Mouse (Mus musculus) CH12.LX (cell line): ENCODE data around the gene Gm14226. TPM values are rescaled to one million over a fixed set of nuclear protein-coding genes. Genes with fewer than 3 reads are reported as not detected.

Source experiments
- DNase-seq: peaks from one replicate; pipeline ENCODE4 v3.0.0-alpha.2; 2013; ENCODE audit errors: extremely low read depth
- H3K27ac ChIP-seq: 2 replicates; pipeline ENCODE4 v1.5.1; 2012; ENCODE audit warnings: low read depth, mild to moderate bottlenecking, control low read depth, moderate library complexity; ENCODE audit not compliant: insufficient read depth
- H3K27me3 ChIP-seq: replicated peaks from 2 replicates; pipeline ENCODE3; 2012; ENCODE audit warnings: inconsistent platforms
- H3K36me3 ChIP-seq, 2 experiments: replicated peaks in 1 of 2; 2 replicates each; pipeline versions ENCODE3 to v1.6.1; 2012; ENCODE audit warnings: inconsistent platforms in 1 of 2, low read length in 1 of 2, mild to moderate bottlenecking in 1 of 2, mixed read lengths in 1 of 2, moderate library complexity in 1 of 2; ENCODE audit not compliant: control insufficient read depth in 1 of 2, insufficient read depth in 1 of 2
- H3K4me1 ChIP-seq, 2 experiments: 2 replicates each; pipeline ENCODE4 v1.6.1; 2012; ENCODE audit warnings: inconsistent platforms in 1 of 2, moderate library complexity in 1 of 2; ENCODE audit not compliant: insufficient read depth in 2 of 2, control insufficient read depth in 1 of 2
- H3K4me2 ChIP-seq: 2 replicates; pipeline ENCODE4 v1.6.1; 2012; ENCODE audit warnings: low read depth, mild to moderate bottlenecking, control low read depth; ENCODE audit not compliant: poor library complexity, insufficient read depth, severe bottlenecking
- H3K4me3 ChIP-seq, 3 experiments: fragments of 150-350 bp in 1 of 3; sonication (generic) in 1 of 3; replicated peaks in 1 of 3; 2 replicates each; pipeline versions ENCODE3 to v1.5.1; 2011 to 2012; ENCODE audit warnings: low read depth in 2 of 3, low read length in 2 of 3, mild to moderate bottlenecking in 2 of 3, moderate library complexity in 2 of 3, control low read depth in 1 of 3, improper control_type of control experiment in 1 of 3, inconsistent platforms in 1 of 3, mixed read lengths in 1 of 3; ENCODE audit not compliant: poor library complexity in 1 of 3
- H3K79me2 ChIP-seq: replicated peaks from 2 replicates; pipeline ENCODE4 v1.6.1; 2012; ENCODE audit warnings: mild to moderate bottlenecking, moderate library complexity; ENCODE audit not compliant: control insufficient read depth, poor library complexity, insufficient read depth, severe bottlenecking; ENCODE audit errors: extremely low read depth
- H3K9ac ChIP-seq: 2 replicates; pipeline ENCODE4 v1.6.1; 2012; ENCODE audit warnings: low read depth, mild to moderate bottlenecking, control low read depth, moderate library complexity; ENCODE audit not compliant: insufficient read depth
- H3K9me3 ChIP-seq: replicated peaks from 2 replicates; pipeline ENCODE3; 2012; ENCODE audit warnings: low read length, inconsistent platforms, mixed read lengths
- CHD1 ChIP-seq: IDR thresholded peaks from 2 replicates; pipeline ENCODE4 v1.6.1; 2012; ENCODE audit warnings: low read depth, low read length, improper control_type of control experiment, inconsistent platforms
- CHD2 ChIP-seq: IDR thresholded peaks from 2 replicates; pipeline ENCODE4 v1.6.1; 2011; ENCODE audit warnings: low read length, improper control_type of control experiment
- E2F4 ChIP-seq: IDR thresholded peaks from 2 replicates; pipeline ENCODE4 v1.6.1; 2011; ENCODE audit warnings: low read depth, low read length, improper control_type of control experiment; ENCODE audit not compliant: insufficient replicate concordance
- ELF1 ChIP-seq: IDR thresholded peaks from 2 replicates; pipeline ENCODE4 v1.6.1; 2014; ENCODE audit warnings: low read depth, mild to moderate bottlenecking, inconsistent platforms, low read length, improper control_type of control experiment
- ETS1 ChIP-seq: conservative IDR thresholded peaks from 2 replicates; pipeline ENCODE4 v1.6.1; 2012; ENCODE audit warnings: low read depth, mild to moderate bottlenecking, inconsistent platforms, low read length, improper control_type of control experiment, moderate library complexity
- HCFC1 ChIP-seq: IDR thresholded peaks from 2 replicates; pipeline ENCODE4 v1.6.1; 2012; ENCODE audit warnings: low read depth, mild to moderate bottlenecking, inconsistent platforms, low read length, improper control_type of control experiment
- JUN ChIP-seq: IDR thresholded peaks from 2 replicates; pipeline ENCODE4 v1.6.1; 2011; ENCODE audit warnings: low read depth, mild to moderate bottlenecking, low read length, improper control_type of control experiment, moderate library complexity; ENCODE audit not compliant: insufficient read depth
- JUND ChIP-seq: conservative IDR thresholded peaks from 2 replicates; pipeline ENCODE4 v1.6.1; 2011; ENCODE audit warnings: low read depth, low read length, improper control_type of control experiment
- MAFK ChIP-seq: IDR thresholded peaks from 2 replicates; pipeline ENCODE4 v1.6.1; 2011; ENCODE audit warnings: low read length, improper control_type of control experiment; ENCODE audit not compliant: insufficient replicate concordance
- MXI1 ChIP-seq: IDR thresholded peaks from 2 replicates; pipeline ENCODE4 v1.6.1; 2011; ENCODE audit warnings: mild to moderate bottlenecking, low read depth, low read length, improper control_type of control experiment
- MYC ChIP-seq: IDR thresholded peaks from 2 replicates; pipeline ENCODE4 v1.6.1; 2011; ENCODE audit warnings: low read depth, mild to moderate bottlenecking, improper control_type of control experiment, low read length
- PAX5 ChIP-seq: IDR thresholded peaks from 2 replicates; pipeline ENCODE4 v1.6.1; 2012; ENCODE audit warnings: low read length, inconsistent platforms, mixed read lengths
- POLR2AphosphoS2 ChIP-seq: IDR thresholded peaks from 2 replicates; pipeline ENCODE4 v1.6.1; 2011; ENCODE audit warnings: low read depth, low read length, improper control_type of control experiment
- SMC3 ChIP-seq: IDR thresholded peaks from 2 replicates; pipeline ENCODE4 v1.6.1; 2011; ENCODE audit warnings: low read depth, low read length, improper control_type of control experiment
- TBP ChIP-seq: conservative IDR thresholded peaks from 2 replicates; pipeline ENCODE4 v1.6.1; 2011; ENCODE audit warnings: low read depth, low read length, improper control_type of control experiment
- UBTF ChIP-seq: IDR thresholded peaks from 2 replicates; pipeline ENCODE4 v1.6.1; 2012; ENCODE audit warnings: low read depth, mild to moderate bottlenecking, inconsistent platforms, low read length, improper control_type of control experiment, moderate library complexity
- USF2 ChIP-seq: conservative IDR thresholded peaks from 2 replicates; pipeline ENCODE4 v1.6.1; 2011; ENCODE audit warnings: low read depth, low read length, improper control_type of control experiment
- ZC3H11A ChIP-seq: IDR thresholded peaks from 2 replicates; pipeline ENCODE4 v1.6.1; 2012; ENCODE audit warnings: low read depth, mild to moderate bottlenecking, inconsistent platforms, low read length, improper control_type of control experiment
- ZMIZ1 ChIP-seq: IDR thresholded peaks from 2 replicates; pipeline ENCODE4 v1.6.1; 2012; ENCODE audit warnings: low read depth, mild to moderate bottlenecking, inconsistent platforms, low read length, improper control_type of control experiment
- ZNF384 ChIP-seq: IDR thresholded peaks from 2 replicates; pipeline ENCODE4 v1.6.1; 2012; ENCODE audit warnings: low read depth, low read length, improper control_type of control experiment, inconsistent platforms
- dilution Hi-C: fragments of 300-500 bp; cut with MboI; formaldehyde crosslinking; loops from 2 replicates; pipeline ENCODE4 v1.14.3; 2020; ENCODE audit warnings: low sequenced_read_pairs; ENCODE audit not compliant: extremely low pct_unique_long_range_greater_than_20kb, extremely low pct_ligation_motif_present
- in situ Hi-C: fragments of 300-500 bp; cut with MboI; formaldehyde crosslinking; loops from 3 replicates; pipeline ENCODE4 v1.14.3; 2019; ENCODE audit warnings: low sequenced_read_pairs, low pct_ligation_motif_present, low pct_unique_long_range_greater_than_20kb, mixed read lengths
- polyA plus RNA-seq: library from polyadenylated mRNA; unstranded; fragments of >175 nt; gene quantifications from 2 replicates; pipeline ENCODE4 v1.2.1, GENCODE M21; 2012; ENCODE audit warnings: low read depth; ENCODE audit not compliant: insufficient read length
- total RNA-seq, 2 experiments: library from RNA; depleted of rRNA; stranded (reverse); fragments of 300-350 nt in 1 of 2; fragments of >200 nt in 1 of 2; gene quantifications; 2 replicates each; pipeline ENCODE4 v1.2.3; 2012 to 2014

Gm14226 gene
- total and polyA plus RNA-seq, 3 experiments: not detected

DNA sequence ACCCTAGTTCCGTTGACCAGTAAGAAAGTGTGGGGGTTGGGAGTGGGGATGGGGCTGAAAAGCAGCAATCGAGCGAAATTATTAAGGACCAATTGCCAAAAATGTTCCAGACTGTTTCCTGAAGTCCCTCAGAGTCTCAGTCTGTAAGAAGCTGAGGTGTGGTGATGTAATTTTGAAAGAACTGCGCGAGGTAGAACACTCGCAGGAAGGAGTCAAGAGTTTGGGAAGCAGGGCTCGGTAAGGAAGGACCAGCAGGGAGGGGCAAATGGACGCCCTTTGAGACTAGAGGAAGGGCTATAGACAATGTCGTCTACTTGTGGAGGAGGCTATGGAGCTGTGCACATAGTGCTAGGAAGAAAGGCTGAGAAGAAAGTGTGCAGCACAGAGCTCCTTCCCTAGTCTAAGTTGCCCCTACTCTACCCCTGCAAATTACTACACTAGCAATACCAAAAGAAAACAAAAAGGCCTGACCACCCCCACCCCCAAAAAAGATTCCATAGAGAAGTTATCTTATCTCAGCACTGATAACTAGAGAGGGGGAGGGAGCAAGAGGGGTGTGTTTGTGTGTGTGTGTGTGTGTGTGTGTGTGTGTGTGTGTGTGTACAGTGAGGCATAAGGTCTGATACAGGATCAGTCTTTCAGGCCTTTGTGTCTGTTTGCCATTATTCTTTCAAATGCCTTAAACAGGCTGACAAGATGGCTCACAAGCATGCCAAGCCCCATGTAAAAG lies 33.7 kb downstream of the Gm14226 start:
- H3K9ac ChIP-seq: peak overlapping the region; percentile 80; the same call in 1 of the 2 replicates
- H3K27ac ChIP-seq: no peak overlapping the region
- H3K4me1 ChIP-seq: peaks cover 4 to 41% of the 10 kb centered on the region in 2 experiments
- no peaks in the 10 kb centered on the region for H3K9me3 ChIP-seq
- peaks cover 2 to 39% of the 10 kb centered on the region in 2 experiments for H3K36me3 ChIP-seq
- no peak overlapping the region for H3K4me3 ChIP-seq
- H3K79me2 ChIP-seq: peaks cover 15% of the 10 kb centered on the region
- peak overlapping the region; percentile 61 for H3K4me2 ChIP-seq
- no peaks in the 10 kb centered on the region for H3K27me3 ChIP-seq
- dilution Hi-C loops (no loop called here), in situ Hi-C loops (no loop called here)
- DNase-seq: no peak
- TF ChIP-seq CHD2: 0 out of 2 replicates have a peak, but pooled peaks have one; percentile 17
- TF ChIP-seq HCFC1: no peak

- dilution Hi-C loops (no loop called here), in situ Hi-C loops (no loop called here)
- H3K79me2 ChIP-seq: peaks cover 15% of the 10 kb centered on the region
- no peaks in the 10 kb centered on the region for H3K9me3 ChIP-seq
- H3K9ac ChIP-seq: no peak overlapping the region
- no peak for DNase-seq
- no peak overlapping the region for H3K4me2 ChIP-seq
- H3K27ac ChIP-seq: no peak overlapping the region
- no peak overlapping the region for H3K4me3 ChIP-seq
- peaks cover 4 to 47% of the 10 kb centered on the region in 2 experiments for H3K4me1 ChIP-seq
- no peaks in the 10 kb centered on the region for H3K27me3 ChIP-seq
- peaks cover 2 to 45% of the 10 kb centered on the region in 2 experiments for H3K36me3 ChIP-seq
- TF ChIP-seq E2F4 (no peak), MYC (no peak), ZNF384 (no peak), ELF1 (no peak), ETS1 (no peak), MXI1 (no peak), ZC3H11A (no peak), POLR2AphosphoS2 (no peak), MAFK (no peak), UBTF (no peak), CHD1 (no peak), TBP (no peak), JUN (no peak), HCFC1 (no peak), PAX5 (no peak), SMC3 (no peak), CHD2 (no peak), USF2 (no peak), ZMIZ1 (no peak), JUND (no peak)
Observed at GRCm38 (mm10) chr2:155052681-155053080, 34.6 kb downstream of the Gm14226 start.
